Mouse (Mus musculus) stomach, postnatal 0 days (tissue): Measurements from ENCODE around the gene Amd1. TPM values are rescaled to one million over a fixed set of nuclear protein-coding genes. Genes with fewer than 3 reads are reported as not detected.

ENCODE experiments used
- ATAC-seq: fragments of 200-750 bp; cut with Nextera tagmentation; 2 replicates; pipeline ENCODE4 v1.8.0; 2017; ENCODE audit not compliant: low FRiP score, low TSS enrichment
- DNase-seq: peaks from one replicate; pipeline ENCODE4 v3.0.0-alpha.2; 2016; ENCODE audit warnings: low spot score
- H3K27ac ChIP-seq: fragments of 300-500 bp; sonication (generic); replicated peaks from 2 replicates; pipeline ENCODE4 v1.5.1; 2014; ENCODE audit warnings: mild to moderate bottlenecking, control low read depth
- H3K27me3 ChIP-seq: fragments of 300-500 bp; sonication (generic); 2 replicates; pipeline ENCODE4 v1.6.1; 2014; ENCODE audit warnings: low read length; ENCODE audit not compliant: control insufficient read depth, insufficient read depth
- H3K36me3 ChIP-seq: fragments of 300-500 bp; sonication (generic); 2 replicates; pipeline ENCODE4 v1.6.1; 2014; ENCODE audit warnings: low read length, mixed read lengths; ENCODE audit not compliant: control insufficient read depth, insufficient read depth
- H3K4me1 ChIP-seq: fragments of 300-500 bp; sonication (generic); replicated peaks from 2 replicates; pipeline ENCODE4 v1.6.1; 2014; ENCODE audit warnings: antibody characterized with exemption; ENCODE audit not compliant: control insufficient read depth, insufficient read depth
- H3K4me2 ChIP-seq: fragments of 300-500 bp; sonication (generic); replicated peaks from 2 replicates; pipeline ENCODE4 v1.6.1; 2014; ENCODE audit warnings: low read depth, mild to moderate bottlenecking, control low read depth, moderate library complexity
- H3K4me3 ChIP-seq: fragments of 300-500 bp; sonication (generic); 2 replicates; pipeline ENCODE4 v1.5.1; 2014; ENCODE audit warnings: low read depth, low read length, control low read depth
- H3K9ac ChIP-seq: fragments of 300-500 bp; sonication (generic); 2 replicates; pipeline ENCODE4 v1.6.1; 2014; ENCODE audit warnings: mild to moderate bottlenecking, low read length, control low read depth, mixed read lengths
- H3K9me3 ChIP-seq: fragments of 300-500 bp; sonication (generic); 2 replicates; pipeline ENCODE4 v1.6.1; 2016; ENCODE audit warnings: low read length; ENCODE audit not compliant: control insufficient read depth
- CTCF ChIP-seq: IDR thresholded peaks from 2 replicates; pipeline ENCODE4 v1.5.1; 2016; ENCODE audit warnings: antibody characterized with exemption, low read depth, mild to moderate bottlenecking, moderate library complexity
- EP300 ChIP-seq: optimal IDR thresholded peaks from 2 replicates; pipeline ENCODE3; 2016; ENCODE audit warnings: antibody characterized with exemption
- WGBS: fragments of 180-500 bp; shearing (Covaris S2); extraction: QIAGEN DNeasy Blood & Tissue Kit; methylation state at CpG from one replicate; pipeline ENCODE4 v1.1.7; 2014; 5-methylcytosine and 5-hydroxymethylcytosine counted together
- polyA plus RNA-seq: library from polyadenylated mRNA; unstranded; fragments of >200 nt; fragmentation: Nextera tagmentation; extraction: Ambion mirVana; gene quantifications from 2 replicates; pipeline ENCODE4 v1.2.1, GENCODE M21; 2015

The Amd1 gene
- polyA plus RNA-seq, 1 experiment from 2014 or later, result 48.0 TPM

- Histone ChIP-seq H3K36me3 (no peaks in the 10 kb centered on the region), H3K9ac (no peak overlapping the region), H3K4me3 (no peak overlapping the region), H3K4me1 (no peaks in the 10 kb centered on the region), H3K27ac (no peak overlapping the region), H3K4me2 (no peak overlapping the region), H3K27me3 (no peaks in the 10 kb centered on the region), H3K9me3 (no peaks in the 10 kb centered on the region)
- ATAC-seq, result no peak
- TF ChIP-seq CTCF (no peak), EP300 (no peak)
- no peak for DNase-seq
- WGBS, result 67% methylated on average over 6 of the region's 6 CpGs
These were observed 39.8 kb downstream of the Amd1 start for GRCm38 (mm10) chr10:40262200-40262599.

- no peak for TF ChIP-seq CTCF
- no peak for TF ChIP-seq EP300
- 66% methylated on average over 5 of the region's 5 CpGs for WGBS
- H3K4me3 ChIP-seq, result no peak overlapping the region
- H3K27ac ChIP-seq, result no peak overlapping the region
- no peak overlapping the region for H3K9ac ChIP-seq
- H3K4me1 ChIP-seq, result no peaks in the 10 kb centered on the region
- ATAC-seq, result no peak
- H3K27me3 ChIP-seq, result no peaks in the 10 kb centered on the region
- no peaks in the 10 kb centered on the region for H3K9me3 ChIP-seq
- no peak overlapping the region for H3K4me2 ChIP-seq
- no peaks in the 10 kb centered on the region for H3K36me3 ChIP-seq
- DNase-seq, result no peak
These were observed 41.7 kb downstream of the Amd1 start for GRCm38 (mm10) chr10:40260305-40260704.

- WGBS, result 21% methylated on average over 8 of the region's 8 CpGs
These were observed 42.4 kb downstream of the Amd1 start for GRCm38 (mm10) chr10:40259542-40259941.

GRCm38 (mm10) chr10:40258976-40259375 is 43.0 kb downstream of the Amd1 start:
- Histone ChIP-seq H3K27me3 (no peaks in the 10 kb centered on the region), H3K4me1 (no peaks in the 10 kb centered on the region), H3K36me3 (no peaks in the 10 kb centered on the region), H3K9me3 (no peaks in the 10 kb centered on the region), H3K4me3 (no peak overlapping the region; the same call in 1 of the 2 replicates), H3K4me2 (peak overlapping the region; percentile 68; the same call in 1 of the 2 replicates), H3K27ac (peak overlapping the region; percentile 94), H3K9ac (no peak overlapping the region)
- TF ChIP-seq CTCF (peak; percentile 82), EP300 (no peak)
- DNase-seq (peak; percentile 24), ATAC-seq (no peak)
- WGBS, result 5% methylated on average over 5 of the region's 5 CpGs

More at GRCm38 (mm10) chr10:40259542-40259941, 42.4 kb downstream of the Amd1 start:
- Histone ChIP-seq H3K4me1 (no peaks in the 10 kb centered on the region), H3K9me3 (no peaks in the 10 kb centered on the region), H3K27ac (no peak overlapping the region), H3K27me3 (no peaks in the 10 kb centered on the region), H3K4me3 (no peak overlapping the region), H3K36me3 (no peaks in the 10 kb centered on the region), H3K9ac (no peak overlapping the region), H3K4me2 (no peak overlapping the region)
- no peak for DNase-seq
- TF ChIP-seq CTCF, result no peak
- no peak for TF ChIP-seq EP300
- no peak for ATAC-seq

- ATAC-seq (peak; percentile 80), DNase-seq (peak; percentile 81)
- no peak for TF ChIP-seq EP300
- TF ChIP-seq CTCF, result peak; percentile 74
- WGBS, result 0% methylated on average over 12 of the region's 12 CpGs
- peak overlapping the region; percentile 94 for H3K27ac ChIP-seq
- H3K4me2 ChIP-seq, result peak overlapping the region; percentile 68
- H3K4me1 ChIP-seq, result no peaks in the 10 kb centered on the region
- peak overlapping the region; percentile 35; the same call in 1 of the 2 replicates for H3K9ac ChIP-seq
- peak overlapping the region; percentile 86 for H3K4me3 ChIP-seq
- no peaks in the 10 kb centered on the region for H3K36me3 ChIP-seq
- H3K27me3 ChIP-seq, result no peaks in the 10 kb centered on the region
- H3K9me3 ChIP-seq, result no peaks in the 10 kb centered on the region
These were observed 43.5 kb downstream of the Amd1 start for GRCm38 (mm10) chr10:40258401-40258966.

GRCm38 (mm10) chr10:40257414-40258255 is 44.4 kb downstream of the Amd1 start, which contains the start of gene Gtf3c6:
Gtf3c6 (minus strand) TSS chr10:40258108.
- H3K27me3 ChIP-seq, result no peaks in the 10 kb centered on the region
- no peaks in the 10 kb centered on the region for H3K4me1 ChIP-seq
- WGBS, result under 1% methylated on average over 43 of the region's 43 CpGs
- peak; percentile 69 for TF ChIP-seq EP300
- no peak for TF ChIP-seq CTCF
- peak within 1 kb of the TSS; percentile 94 for H3K27ac ChIP-seq
- peak within 1 kb of the TSS; percentile 68 for H3K4me2 ChIP-seq
- DNase-seq, result peak; percentile 94
- H3K9ac ChIP-seq, result peak within 1 kb of the TSS; percentile 82
- peak; percentile 79 for ATAC-seq
- H3K4me3 ChIP-seq, result peak within 1 kb of the TSS; percentile 86
- no peaks in the 10 kb centered on the region for H3K36me3 ChIP-seq
- H3K9me3 ChIP-seq, result no peaks in the 10 kb centered on the region
